ENCODE assay signal across 8 mouse cellular contexts in genomic region chr11:121354091-121354707, GRCm38 (mm10). TPM values are rescaled to one million over a fixed set of nuclear protein-coding genes. Genes with fewer than 3 reads are reported as not detected.
A peak's percentile ranks its signal among the peaks of the same experiment; 100 is the strongest.
DNase-seq lines count a peak whose midpoint lies in the region; ATAC-seq lines count a peak whose summit lies in the region.

Gene Wdr45b (minus strand): TSS chr11:121354445.

- H3K9ac ChIP-seq in hindbrain, embryonic 12.5 days, result peak within 1 kb of the TSS; percentile 92

- peaks cover 18% of the 10 kb centered on the region for H3K4me1 ChIP-seq in hindbrain, embryonic 12.5 days

- 0 out of 2 replicates have a peak, but pooled peaks cover 6% of the 10 kb centered on the region for H3K36me3 ChIP-seq in hindbrain, embryonic 12.5 days

- no peaks in the 10 kb centered on the region for H3K27me3 ChIP-seq in hindbrain, embryonic 12.5 days

- WGBS in hindbrain, embryonic 12.5 days, result under 1% methylated on average over 68 of the region's 69 CpGs

- H3K4me3 ChIP-seq in hindbrain, embryonic 12.5 days, result peak within 1 kb of the TSS; percentile 94

- DNase-seq in NIH3T3 (ENCODE audit: low read depth), result peak; percentile 98
- DNase-seq in cerebellum, postnatal 10 days, result peak; percentile 99 to 100
- peak; percentile 96 to 99 for DNase-seq in frontal cortex, postnatal 10 days (ENCODE audit: low spot score in 2 of 2)
- DNase-seq in layer of hippocampus, postnatal 14 days (ENCODE audit: low spot score in 2 of 2), result peak; percentile 98 to 99
- peak; percentile 99 for DNase-seq in lung, postnatal 14 days
- DNase-seq in retina, adult 2 months (ENCODE audit: low read depth, low spot score), result peak; percentile 96
- DNase-seq in thymus, postnatal 36 days, result peak; percentile 96 to 97

- H3K27ac ChIP-seq in hindbrain, embryonic 12.5 days, result peak within 1 kb of the TSS; percentile 84

- peak within 1 kb of the TSS; percentile 91 for H3K4me2 ChIP-seq in hindbrain, embryonic 12.5 days (replicated peaks)

- no peaks in the 10 kb centered on the region for H3K9me3 ChIP-seq in hindbrain, embryonic 12.5 days (replicated peaks)

- peak; percentile 95 for ATAC-seq in hindbrain, embryonic 12.5 days (ENCODE audit: low FRiP score)

RNA-seq across cellular contexts. Expression of gene Wdr45b, which starts in this region (rescaled TPM):
- 82.3 and 88.7 TPM in 2 replicates for polyA plus RNA-seq in hindbrain, embryonic 12.5 days (2016; fragmentation: Nextera tagmentation; extraction: Ambion mirVana)
- total RNA-seq in layer of hippocampus, postnatal 14 days (2021), result 10 to 100 TPM; 57.1 to 62.8 TPM

Comparison
In these comparisons a context has a peak if more than half of its experiments do, and no peak if none do; other contexts are left out.
1. Peak in every context shown above with its lines: DNase-seq, ATAC-seq, H3K4me3 ChIP-seq and H3K27ac ChIP-seq.